Mouse (Mus musculus) layer of hippocampus, adult 11-12 months (tissue): ENCODE data around the gene Ak8.
A peak's percentile ranks its signal among the peaks of the same experiment; 100 is the strongest.

Source experiments
- DNase-seq: peaks from one replicate; pipeline ENCODE4 v3.0.0; 2022; ENCODE audit warnings: low spot score

Gene Ak8

DNA sequence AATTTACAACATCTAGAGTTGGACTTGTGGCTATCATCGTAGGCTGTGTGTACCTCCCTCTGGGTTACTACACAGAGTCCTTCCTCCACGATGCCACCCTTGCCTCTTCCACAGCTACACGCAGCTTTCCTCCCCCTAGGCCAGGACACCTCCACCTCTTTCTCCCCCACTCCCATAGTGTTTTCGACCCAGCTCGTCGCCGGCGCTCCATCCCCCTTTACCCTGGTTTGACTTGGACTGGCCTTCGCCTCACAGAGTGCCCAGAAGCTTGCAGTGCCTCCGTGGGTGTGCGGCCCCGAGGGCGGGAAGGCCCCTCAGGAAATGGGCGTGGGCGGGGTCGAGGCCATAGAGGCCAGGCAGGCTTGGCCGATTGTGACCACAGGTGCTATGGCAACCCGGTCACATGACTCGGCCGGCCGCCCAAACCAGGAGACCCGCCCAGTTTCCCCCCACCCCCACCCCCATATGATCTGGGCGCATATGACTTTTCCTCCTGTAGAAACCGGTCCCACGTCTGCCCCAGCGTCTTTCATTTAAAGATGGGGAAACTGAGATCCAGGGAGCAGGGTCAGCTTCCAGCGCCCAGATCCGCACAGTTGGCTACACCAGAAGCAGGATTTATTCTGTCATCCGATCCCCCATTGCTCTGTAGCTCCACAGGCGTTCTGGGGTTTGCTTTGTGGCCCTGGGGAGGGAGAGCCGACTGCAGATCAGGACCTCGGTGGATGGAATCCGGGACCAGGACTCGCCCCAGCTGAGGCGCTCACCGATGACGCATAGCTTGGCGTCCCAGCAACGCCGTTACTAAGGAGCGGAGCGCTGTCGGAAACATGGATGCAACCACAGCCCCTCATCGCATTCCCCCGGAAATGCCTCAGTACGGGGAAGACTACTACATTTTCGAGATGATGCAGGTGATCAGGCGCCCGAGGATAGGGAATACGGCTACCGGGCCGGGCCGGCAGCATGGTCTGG lies at the start of gene Ak8, which contains the start of gene Spaca9:
Ak8 (plus strand) TSS at position 804 of the 975 bp plus-strand sequence.
Spaca9 (minus strand) TSS at position 367 of the 975 bp plus-strand sequence.
- peak; percentile 81 for DNase-seq

- DNase-seq: no peak
These were observed 49.4 kb upstream of the Ak8 start for GRCm38 (mm10) chr2:28650526-28650925.

- no peak for DNase-seq
These were observed 46.6 kb upstream of the Ak8 start for GRCm38 (mm10) chr2:28653351-28653750.

- no peak for DNase-seq
These were observed 45.7 kb upstream of the Ak8 start for GRCm38 (mm10) chr2:28654295-28654694.

DNA sequence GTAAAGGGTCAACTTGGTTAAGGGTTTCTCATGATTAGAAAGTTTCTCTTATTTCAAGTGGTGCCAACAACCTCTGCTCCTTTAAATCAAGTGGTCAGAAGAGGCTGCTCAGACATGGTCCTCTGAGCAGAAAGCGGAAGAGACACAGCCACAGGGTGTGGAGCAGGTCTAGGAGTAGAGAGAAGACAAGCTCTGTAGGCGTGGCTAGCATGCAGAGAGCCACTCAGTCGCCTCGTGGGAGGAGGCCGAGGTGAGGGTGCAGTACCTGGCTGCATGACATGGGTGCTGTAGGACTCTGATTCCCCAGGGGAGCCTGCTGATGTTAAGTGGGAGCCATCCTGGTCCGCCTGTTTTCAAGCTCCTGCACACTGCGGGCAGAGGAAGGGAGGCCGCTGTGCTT lies 43.7 kb upstream of the Ak8 start:
- DNase-seq: no peak

DNA sequence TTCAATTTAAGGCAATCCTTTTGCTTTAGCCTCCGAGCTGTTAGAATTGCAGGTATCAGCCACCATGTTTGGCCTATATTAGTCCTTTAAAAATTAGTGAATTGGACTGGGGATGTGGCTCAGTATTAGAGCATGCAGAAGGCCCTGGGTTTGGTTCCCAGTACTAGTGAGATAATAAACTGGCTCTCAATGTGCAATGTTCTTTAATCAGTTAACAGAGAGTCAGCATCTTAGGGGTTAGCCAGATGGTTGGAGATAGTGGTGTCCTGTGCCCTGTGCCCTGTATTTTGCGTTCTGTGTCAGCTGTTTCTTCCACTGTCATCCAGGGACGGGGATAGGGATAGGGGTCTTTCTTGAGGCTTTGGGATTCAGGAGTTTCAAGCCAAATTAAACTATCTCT lies 37.1 kb upstream of the Ak8 start:
- DNase-seq: no peak

DNA sequence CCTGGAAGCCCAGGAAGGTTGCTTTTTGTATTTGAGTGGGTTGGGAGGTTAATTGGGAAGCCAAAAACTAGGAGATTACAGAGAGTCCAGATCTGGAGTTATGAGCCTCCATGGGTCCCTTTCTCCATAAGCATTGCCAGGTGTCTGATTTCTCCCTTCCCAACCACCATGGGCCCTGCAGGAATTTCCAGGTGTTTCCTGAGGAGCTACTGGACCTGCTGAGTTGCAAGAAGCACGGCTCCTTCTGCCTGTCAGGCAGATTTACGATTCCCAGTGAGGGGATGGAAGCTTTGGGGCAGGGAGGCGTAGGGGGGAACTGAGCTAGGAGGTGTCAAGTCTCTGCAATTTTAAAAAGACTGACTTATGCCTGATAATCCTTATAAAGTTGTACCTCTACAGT lies 34.1 kb upstream of the Ak8 start:
- no peak for DNase-seq

GRCm38 (mm10) chr2:28671438-28671837 lies 28.5 kb upstream of the Ak8 start:
- DNase-seq: no peak

- DNase-seq: no peak
These were observed 24.0 kb upstream of the Ak8 start for GRCm38 (mm10) chr2:28676005-28676404.

DNA sequence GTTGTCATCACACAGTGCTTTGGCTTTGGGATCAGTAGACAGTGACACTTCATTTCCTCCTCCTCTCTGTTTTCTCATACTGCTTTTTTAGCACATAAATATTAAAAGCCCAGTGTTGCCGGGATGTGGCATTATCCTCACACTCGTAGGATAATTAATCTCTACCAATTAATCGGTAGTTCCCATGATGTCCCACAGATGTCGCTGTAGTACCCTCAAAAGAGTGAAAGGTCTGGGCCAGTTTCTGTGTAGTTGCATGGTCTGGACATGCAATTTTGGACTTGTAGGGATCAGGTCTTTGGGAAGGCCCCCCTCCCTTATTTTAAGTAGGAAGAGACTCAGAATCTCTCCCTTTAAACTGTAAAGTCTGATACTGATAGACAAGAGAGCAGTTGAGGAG lies 19.3 kb upstream of the Ak8 start:
- DNase-seq: peak; percentile 61

- DNase-seq: peak; percentile 59
These were observed 18.2 kb upstream of the Ak8 start for GRCm38 (mm10) chr2:28681718-28682117.

- no peak for DNase-seq
These were observed 14.1 kb upstream of the Ak8 start for GRCm38 (mm10) chr2:28685895-28686294.

DNA sequence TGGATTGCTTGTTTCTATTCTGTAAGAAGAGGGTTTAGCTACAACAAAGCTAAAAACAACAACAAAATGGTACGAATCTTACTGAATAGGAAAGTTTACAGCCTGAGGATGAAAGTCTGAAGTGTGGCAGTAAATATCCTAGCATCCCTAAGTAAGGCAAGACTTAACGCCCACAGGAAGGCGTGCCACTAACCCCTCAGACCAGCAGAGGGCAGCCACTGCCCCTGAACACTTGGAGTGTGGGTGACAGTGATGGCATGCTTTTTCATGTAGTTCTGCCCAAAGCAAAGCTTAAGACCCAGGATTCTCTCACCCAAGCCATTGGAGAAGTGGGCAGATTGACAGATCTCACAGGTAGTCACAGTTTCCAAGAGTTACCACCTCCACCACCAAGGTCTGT lies 11.5 kb upstream of the Ak8 start:
- peak; percentile 34 for DNase-seq

GRCm38 (mm10) chr2:28692692-28693091 lies 7.3 kb upstream of the Ak8 start:
- no peak for DNase-seq

GRCm38 (mm10) chr2:28698566-28698965 lies 1.4 kb upstream of the Ak8 start:
- DNase-seq: no peak

DNA sequence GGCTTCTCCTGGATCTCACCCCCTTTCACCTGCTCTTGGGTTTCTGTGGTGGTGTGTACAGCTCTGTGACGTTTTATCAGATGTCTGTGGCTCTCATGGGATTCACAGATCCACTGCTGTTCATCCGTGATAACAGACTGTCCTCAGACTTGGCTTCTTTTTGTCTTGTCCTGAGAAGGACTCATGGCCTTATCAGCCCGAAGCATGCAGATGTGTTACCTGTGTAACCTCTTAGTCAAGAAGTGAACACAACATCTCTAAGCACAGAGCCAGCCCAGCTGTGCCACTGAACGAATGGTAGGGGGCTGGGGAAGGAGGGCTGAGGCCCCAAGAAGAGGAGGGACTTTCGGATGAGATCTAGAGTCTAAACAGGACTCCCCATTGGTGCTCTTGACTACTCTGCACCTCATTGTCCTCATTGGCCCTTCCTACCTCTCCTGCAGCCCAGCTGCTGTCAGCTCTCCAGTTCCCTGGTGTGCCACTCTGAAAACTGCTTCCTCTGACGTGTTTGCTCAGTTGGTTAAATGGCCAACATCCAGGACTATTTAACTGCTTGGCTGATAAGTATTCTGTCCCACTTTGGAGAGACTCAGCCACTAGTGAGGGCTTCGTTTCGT lies 1.8 kb downstream of the Ak8 start:
- DNase-seq: no peak

DNA sequence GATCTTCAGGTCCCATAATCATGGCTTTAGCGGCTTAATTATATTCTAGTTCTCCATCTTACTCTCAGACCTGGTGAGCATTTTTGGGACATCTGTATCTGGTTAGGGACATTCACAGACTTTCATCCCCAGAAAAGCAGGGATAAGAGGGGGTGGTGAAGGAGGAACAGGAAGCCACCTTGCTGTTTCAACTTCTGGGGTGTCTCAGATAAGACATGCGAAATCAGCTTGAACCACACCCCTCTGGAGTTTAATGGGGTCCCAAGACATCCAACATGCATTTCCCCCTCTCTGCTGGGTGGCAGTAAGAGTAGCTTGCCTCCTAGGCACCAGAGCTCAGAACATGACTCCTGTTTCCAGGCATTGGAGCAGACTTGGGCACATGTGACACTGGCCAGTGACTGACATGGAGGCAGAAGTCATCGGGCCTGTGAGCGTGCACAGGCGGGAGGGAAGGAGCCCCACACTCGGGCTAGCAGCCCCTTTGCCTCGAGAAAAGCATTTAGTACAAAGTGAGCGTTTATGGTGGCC lies 6.2 kb downstream of the Ak8 start:
- no peak for DNase-seq

DNA sequence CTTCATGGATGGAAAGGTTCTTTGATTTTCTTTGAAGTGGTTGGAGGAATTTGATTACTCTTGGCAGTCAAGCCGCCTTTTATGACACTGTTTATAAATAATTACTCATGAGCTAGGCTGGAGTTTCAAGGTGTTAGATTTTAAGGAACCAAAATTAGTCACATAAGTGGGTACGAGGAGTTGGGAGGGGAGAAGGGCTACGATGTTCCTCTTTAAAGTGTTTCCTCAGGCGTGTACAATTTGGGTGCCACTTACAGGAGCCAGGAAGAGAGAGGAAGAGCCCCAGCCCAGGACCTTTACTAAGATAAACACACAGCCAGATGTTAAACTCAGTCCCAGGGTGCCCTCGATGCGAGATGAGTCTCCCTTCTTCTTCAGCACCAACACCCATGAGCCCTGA lies 6.8 kb downstream of the Ak8 start:
- DNase-seq: no peak

DNA sequence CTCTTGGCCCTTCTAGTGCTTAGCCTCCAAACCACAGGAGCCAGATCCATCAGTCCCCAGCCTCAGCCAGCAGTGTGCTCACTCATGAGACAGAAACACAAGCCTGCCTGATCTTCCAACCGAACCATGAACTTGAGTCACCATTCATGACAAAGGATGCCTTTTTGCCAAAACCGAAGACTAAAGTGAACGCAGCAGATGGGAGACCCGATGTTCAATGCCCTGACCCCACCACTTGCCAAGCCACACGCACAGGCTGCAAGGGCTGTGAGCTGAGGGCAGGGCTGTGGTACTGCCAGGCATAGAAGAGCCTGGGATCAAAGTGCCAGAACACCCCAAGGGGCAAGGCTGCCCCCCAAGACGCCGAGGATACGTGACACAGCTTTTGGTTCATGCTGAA lies 13.1 kb downstream of the Ak8 start:
- no peak for DNase-seq

DNA sequence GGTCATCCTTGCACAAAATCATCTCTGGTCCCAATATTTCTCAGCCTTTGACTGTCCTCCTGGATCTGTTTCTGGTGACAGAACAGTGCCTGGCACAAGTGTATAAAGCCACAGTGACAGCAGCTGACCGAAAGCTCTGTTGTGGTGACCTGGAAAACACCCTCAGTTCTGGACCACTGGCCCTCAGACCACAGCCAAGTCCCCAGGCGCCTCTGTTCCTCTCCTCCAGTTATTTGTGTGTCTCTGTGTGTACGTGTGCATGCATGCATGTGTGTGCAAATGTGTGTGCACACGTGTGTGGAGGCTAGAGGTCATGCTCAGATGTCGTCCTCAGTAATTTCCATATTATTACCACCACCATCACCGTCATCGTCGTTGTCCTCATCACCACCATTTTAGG lies 22.5 kb downstream of the Ak8 start:
- no peak for DNase-seq

DNA sequence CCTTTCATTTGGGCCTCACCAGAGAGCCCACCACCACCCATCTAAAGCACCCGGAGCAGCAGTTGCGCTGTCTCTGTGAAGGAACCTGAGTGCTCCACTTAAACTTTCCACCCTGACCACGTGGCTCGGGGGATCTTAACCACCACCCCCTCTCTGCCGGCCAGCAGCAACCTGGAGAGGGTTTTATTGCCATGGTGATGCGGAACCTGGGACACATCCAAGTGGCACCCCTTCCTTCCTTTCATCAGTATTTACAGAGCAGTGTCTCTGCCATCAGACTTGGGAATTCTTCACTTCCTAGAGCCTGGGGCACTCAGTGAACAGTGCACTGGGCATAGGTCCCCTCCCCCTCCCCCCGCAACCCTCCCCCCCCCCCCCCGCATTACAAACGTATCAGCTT lies 23.9 kb downstream of the Ak8 start:
- no peak for DNase-seq

- DNase-seq: no peak
These were observed 27.9 kb downstream of the Ak8 start for GRCm38 (mm10) chr2:28727786-28728404.

GRCm38 (mm10) chr2:28730676-28731075 lies 30.7 kb downstream of the Ak8 start:
- DNase-seq: no peak
